Mouse (Mus musculus): ENCODE results near the gene Olfr64. TPM values are rescaled to one million over a fixed set of nuclear protein-coding genes. Genes with fewer than 3 reads are reported as not detected.
A peak's percentile ranks its signal among the peaks of the same experiment; 100 is the strongest.

Olfr64 gene
- polyA plus RNA-seq (2015; fragmentation: Nextera tagmentation; extraction: Ambion mirVana): not detected in 2 replicates

DNA sequence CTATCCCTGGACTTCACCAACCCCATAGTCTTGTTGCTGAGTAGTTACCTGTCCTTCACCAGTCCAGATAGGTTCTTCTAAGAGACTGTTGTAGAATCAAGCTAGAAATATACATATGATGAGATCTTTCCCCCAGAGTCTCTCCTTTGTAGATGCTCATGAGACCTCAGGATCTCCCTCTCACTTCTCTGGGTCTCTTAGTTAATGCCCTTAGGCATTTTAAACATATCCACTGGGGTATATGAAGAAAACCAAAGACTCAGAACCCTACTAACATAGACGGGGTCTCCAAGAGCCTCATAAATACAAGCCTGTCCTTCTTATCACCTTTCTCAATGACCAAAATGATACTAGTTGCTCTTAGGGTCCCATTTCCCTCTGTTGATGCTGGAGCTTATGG lies at the start of gene Olfr64:
Gene Olfr64, minus strand, starts transcription at position 101 of the 400 bp plus-strand sequence.
- Histone ChIP-seq H3K4me2 (no peak within 1 kb of the TSS), H3K27ac (no peak within 1 kb of the TSS), H3K9me3 (replicated peaks) (no peaks in the 10 kb centered on the region), H3K27me3 (no peaks in the 10 kb centered on the region), H3K4me1 (replicated peaks) (no peaks in the 10 kb centered on the region), H3K9ac (no peak within 1 kb of the TSS), H3K36me3 (no peaks in the 10 kb centered on the region), H3K4me3 (no peak within 1 kb of the TSS)
- ATAC-seq (replicated peaks; ENCODE audit: insufficient number of reproducible peaks, insufficient read depth, low FRiP score, low read depth): no peak
- 63% methylated on average over 1 of the region's 1 CpGs for WGBS

DNA sequence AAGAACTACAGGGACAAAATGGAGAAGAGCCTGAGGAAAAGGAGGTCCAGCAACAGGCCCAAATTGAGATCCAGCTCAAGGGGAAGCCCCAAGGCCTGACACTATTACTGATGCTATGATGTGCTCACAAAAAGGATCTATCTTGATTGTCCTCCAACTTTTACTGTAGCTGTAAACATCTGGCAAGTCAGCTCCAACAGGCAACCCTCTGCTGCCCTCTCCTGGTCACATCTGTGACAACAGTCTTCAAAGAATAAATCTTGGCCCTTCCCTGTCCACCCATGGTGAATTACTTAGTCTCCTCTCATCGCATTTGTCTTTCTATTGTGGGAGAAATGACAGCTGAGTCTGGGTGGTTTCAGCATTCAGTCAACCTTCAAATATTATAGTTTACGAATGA lies 48.4 kb upstream of the Olfr64 start:
- Histone ChIP-seq H3K36me3 (no peaks in the 10 kb centered on the region), H3K9ac (no peak overlapping the region), H3K9me3 (replicated peaks) (no peaks in the 10 kb centered on the region), H3K4me3 (no peak overlapping the region), H3K4me2 (no peak overlapping the region), H3K27me3 (no peaks in the 10 kb centered on the region), H3K27ac (no peak overlapping the region), H3K4me1 (replicated peaks) (no peaks in the 10 kb centered on the region)
- ATAC-seq (replicated peaks; ENCODE audit: insufficient number of reproducible peaks, insufficient read depth, low FRiP score, low read depth): no peak
- 21% methylated on average over 2 of the region's 2 CpGs for WGBS

DNA sequence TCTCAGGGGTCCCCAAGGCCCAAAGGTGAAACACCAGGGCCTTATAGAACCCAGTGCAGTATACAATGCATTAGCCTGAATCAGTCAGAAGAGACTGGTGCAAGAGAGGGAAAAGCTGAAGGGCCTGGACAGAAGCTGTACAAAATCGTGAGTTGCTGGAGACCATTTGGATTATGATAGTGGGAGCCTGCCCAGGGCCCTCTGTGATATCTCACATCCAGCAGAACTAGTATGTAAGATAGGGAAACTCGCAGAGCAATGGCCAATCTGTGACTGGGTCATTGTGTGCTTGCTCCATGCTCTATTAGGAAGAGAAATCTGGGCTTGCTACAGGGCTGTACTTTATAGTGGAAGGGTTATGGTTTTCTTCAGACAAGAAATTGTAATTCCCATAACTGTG lies 40.0 kb upstream of the Olfr64 start, which contains the start of gene Olfr632:
Gene Olfr632, plus strand, starts transcription at position 84 of the 400 bp plus-strand sequence.
- H3K4me3 ChIP-seq: no peak within 1 kb of the TSS
- ATAC-seq (replicated peaks; ENCODE audit: insufficient number of reproducible peaks, insufficient read depth, low FRiP score, low read depth): no peak

DNA sequence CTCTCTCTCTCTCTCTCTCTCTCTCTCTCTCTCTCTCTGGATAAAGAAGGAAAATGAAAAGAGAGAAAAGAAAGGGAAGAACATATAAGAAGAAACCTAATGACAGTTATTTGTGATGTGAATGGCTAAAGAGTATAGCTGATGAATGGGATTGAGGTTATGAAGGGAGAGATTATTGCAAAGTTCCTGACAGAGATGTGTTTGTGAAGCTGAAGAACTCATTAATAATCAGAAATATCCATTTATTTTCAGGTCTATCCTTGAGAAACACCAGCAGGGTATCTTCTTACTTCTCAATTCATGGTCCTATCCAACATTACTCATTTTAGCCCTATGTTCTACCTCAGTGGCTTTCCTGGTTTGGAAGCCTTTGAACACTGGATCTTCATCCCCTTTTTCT lies 34.2 kb upstream of the Olfr64 start, which contains the start of gene Olfr631:
Gene Olfr631, plus strand, starts transcription at position 301 of the 400 bp plus-strand sequence.
- no peak for ATAC-seq (replicated peaks; ENCODE audit: insufficient number of reproducible peaks, insufficient read depth, low FRiP score, low read depth)
- no peaks in the 10 kb centered on the region for H3K27me3 ChIP-seq
- no peak within 1 kb of the TSS for H3K9ac ChIP-seq
- no peaks in the 10 kb centered on the region for H3K9me3 ChIP-seq (replicated peaks)
- H3K4me2 ChIP-seq: no peak within 1 kb of the TSS
- no peak within 1 kb of the TSS for H3K4me3 ChIP-seq
- H3K36me3 ChIP-seq: no peaks in the 10 kb centered on the region
- H3K4me1 ChIP-seq (replicated peaks): no peaks in the 10 kb centered on the region
- no peak within 1 kb of the TSS for H3K27ac ChIP-seq

More for the DNA sequence above, 40.0 kb upstream of the Olfr64 start, which contains the start of gene Olfr632:
- Histone ChIP-seq H3K9me3 (replicated peaks) (no peaks in the 10 kb centered on the region), H3K4me1 (replicated peaks) (no peaks in the 10 kb centered on the region), H3K36me3 (no peaks in the 10 kb centered on the region), H3K4me2 (no peak within 1 kb of the TSS), H3K27me3 (no peaks in the 10 kb centered on the region), H3K27ac (no peak within 1 kb of the TSS), H3K9ac (no peak within 1 kb of the TSS)
- WGBS: 57% methylated on average over 2 of the region's 2 CpGs

DNA sequence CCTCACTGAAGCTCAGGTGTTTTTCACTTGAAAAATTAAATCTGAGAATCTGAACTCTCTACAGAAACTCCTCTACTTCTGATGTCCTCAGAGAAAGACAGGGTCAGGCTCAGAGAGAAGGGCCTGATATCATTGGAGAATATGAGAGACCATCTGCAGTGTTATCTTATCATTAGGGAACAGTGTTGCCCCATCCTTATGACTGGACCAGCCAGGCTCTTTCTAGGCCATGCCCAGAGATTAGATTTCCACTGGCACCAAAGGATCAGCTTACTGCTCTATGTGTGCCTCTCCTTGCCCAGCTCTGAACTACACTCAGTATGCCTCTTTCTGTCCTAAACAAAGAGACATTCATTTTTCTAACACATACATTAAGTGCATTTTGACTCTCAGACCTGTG lies 21.1 kb upstream of the Olfr64 start:
- no peaks in the 10 kb centered on the region for H3K9me3 ChIP-seq (replicated peaks)
- ATAC-seq (replicated peaks; ENCODE audit: insufficient number of reproducible peaks, insufficient read depth, low FRiP score, low read depth): no peak
- H3K27me3 ChIP-seq: no peaks in the 10 kb centered on the region
- no peaks in the 10 kb centered on the region for H3K36me3 ChIP-seq
- H3K9ac ChIP-seq: no peak overlapping the region
- H3K4me2 ChIP-seq: no peak overlapping the region
- H3K4me1 ChIP-seq (replicated peaks): no peaks in the 10 kb centered on the region
- no peak overlapping the region for H3K4me3 ChIP-seq
- H3K27ac ChIP-seq: no peak overlapping the region

DNA sequence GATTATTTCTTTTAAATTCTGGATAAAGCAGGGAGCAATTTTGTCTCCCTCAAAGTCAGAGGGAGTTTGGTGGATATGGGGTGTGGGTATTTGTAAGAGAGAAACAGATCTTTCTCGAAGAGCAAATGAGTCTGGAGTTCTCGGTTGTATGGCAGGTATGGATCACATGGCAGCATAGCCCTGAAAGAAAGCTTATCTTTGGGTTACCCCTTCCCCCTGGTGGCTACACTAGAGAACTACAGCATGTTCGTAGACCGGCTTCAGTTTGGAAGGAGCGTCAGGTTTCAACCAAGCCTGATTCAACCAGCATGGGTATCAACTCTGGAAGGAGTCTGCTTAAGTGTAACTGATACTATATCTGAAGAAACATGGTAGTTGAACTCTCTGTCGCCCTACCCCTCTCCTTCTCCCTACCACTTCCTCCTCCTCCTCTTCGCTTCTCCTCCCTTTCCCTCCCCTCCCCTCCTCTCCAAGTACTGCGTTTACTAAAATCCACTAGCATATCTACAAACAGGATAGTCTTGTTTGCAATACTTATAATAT lies 18.8 kb upstream of the Olfr64 start:
- Histone ChIP-seq H3K27ac (no peak overlapping the region), H3K4me3 (no peak overlapping the region), H3K9me3 (replicated peaks) (no peaks in the 10 kb centered on the region), H3K4me2 (no peak overlapping the region), H3K27me3 (no peaks in the 10 kb centered on the region), H3K4me1 (replicated peaks) (peaks cover 8% of the 10 kb centered on the region), H3K9ac (no peak overlapping the region), H3K36me3 (no peaks in the 10 kb centered on the region)
- WGBS: 39% methylated on average over 8 of the region's 8 CpGs
- ATAC-seq (replicated peaks; ENCODE audit: insufficient number of reproducible peaks, insufficient read depth, low FRiP score, low read depth): no peak

DNA sequence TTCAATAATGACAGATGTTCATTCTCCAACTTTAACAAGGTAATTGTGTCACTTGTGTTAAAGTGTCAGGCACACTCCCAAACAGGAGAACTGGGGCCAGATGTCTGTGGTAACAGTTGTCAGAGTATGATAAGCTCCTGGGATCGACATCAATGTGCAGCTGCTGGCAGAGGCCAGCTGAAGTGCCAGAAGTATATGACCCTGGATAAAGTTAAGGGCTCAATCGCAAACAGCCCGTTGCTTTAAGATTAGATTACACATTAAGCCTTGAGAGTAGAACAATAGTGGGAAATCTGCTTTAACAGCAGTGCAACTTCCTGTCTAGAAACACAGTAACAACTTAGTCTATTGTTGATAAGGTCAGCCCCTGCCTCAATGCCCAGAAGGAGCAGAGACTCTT lies 15.8 kb upstream of the Olfr64 start:
- peaks cover 8% of the 10 kb centered on the region for H3K4me1 ChIP-seq (replicated peaks)
- H3K9ac ChIP-seq: no peak overlapping the region
- no peaks in the 10 kb centered on the region for H3K27me3 ChIP-seq
- H3K4me3 ChIP-seq: no peak overlapping the region
- 6% methylated on average over 3 of the region's 3 CpGs for WGBS
- peak; percentile 80 for ATAC-seq (replicated peaks; ENCODE audit: insufficient number of reproducible peaks, insufficient read depth, low FRiP score, low read depth)
- no peak overlapping the region for H3K4me2 ChIP-seq
- H3K9me3 ChIP-seq (replicated peaks): no peaks in the 10 kb centered on the region
- no peak overlapping the region; the same call in 1 of the 2 replicates for H3K27ac ChIP-seq
- no peaks in the 10 kb centered on the region for H3K36me3 ChIP-seq

DNA sequence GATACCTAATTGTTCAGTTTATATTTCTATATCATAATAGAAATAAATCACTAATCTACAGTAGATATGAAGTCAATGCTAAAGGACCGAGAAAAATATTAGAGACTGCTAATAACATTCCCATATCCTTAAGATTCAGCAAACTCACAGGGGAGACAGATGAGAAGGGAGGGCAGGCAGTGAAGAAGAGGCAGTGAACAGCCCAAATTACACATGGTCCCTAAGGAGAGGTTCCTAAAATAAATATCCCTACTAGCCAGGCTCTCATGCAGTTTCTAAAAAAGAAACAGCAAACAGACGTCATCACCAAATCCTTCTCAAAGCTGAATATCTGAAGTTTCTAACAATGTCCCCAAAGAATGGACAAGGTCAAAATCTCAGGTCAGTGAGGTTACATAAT lies 8.9 kb upstream of the Olfr64 start, which contains the start of gene Olfr65:
Gene Olfr65, plus strand, starts transcription at position 301 of the 400 bp plus-strand sequence.
- H3K9ac ChIP-seq: no peak within 1 kb of the TSS
- WGBS: 59% methylated on average over 2 of the region's 2 CpGs
- H3K4me2 ChIP-seq: no peak within 1 kb of the TSS
- H3K4me3 ChIP-seq: no peak within 1 kb of the TSS
- H3K36me3 ChIP-seq: no peaks in the 10 kb centered on the region
- H3K4me1 ChIP-seq (replicated peaks): no peaks in the 10 kb centered on the region
- no peak within 1 kb of the TSS for H3K27ac ChIP-seq
- no peak for ATAC-seq (replicated peaks; ENCODE audit: insufficient number of reproducible peaks, insufficient read depth, low FRiP score, low read depth)
- H3K9me3 ChIP-seq (replicated peaks): no peaks in the 10 kb centered on the region
- no peaks in the 10 kb centered on the region for H3K27me3 ChIP-seq

DNA sequence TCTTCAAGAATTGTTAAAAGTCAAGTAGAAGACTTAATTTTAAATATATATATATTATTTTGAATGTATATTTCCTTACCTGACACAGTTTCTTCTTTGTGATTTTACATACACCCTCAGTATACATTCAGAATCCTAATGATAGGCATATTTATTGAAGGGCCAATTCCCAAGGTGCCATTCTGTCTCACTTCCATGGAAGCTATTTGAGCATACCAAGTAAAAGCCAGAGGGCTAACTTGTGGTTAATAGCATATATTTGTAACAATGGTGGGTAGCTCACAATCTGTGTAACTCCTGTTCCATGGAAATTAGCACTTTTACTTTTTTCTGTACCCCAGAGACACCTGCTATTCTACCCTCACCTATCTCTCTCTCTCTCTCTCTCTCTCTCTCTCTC lies 8.1 kb downstream of the Olfr64 start, which contains the start of gene Olfr66:
Gene Olfr66, minus strand, starts transcription at position 101 of the 400 bp plus-strand sequence.
- Histone ChIP-seq H3K27me3 (no peaks in the 10 kb centered on the region), H3K4me3 (no peak within 1 kb of the TSS)

DNA sequence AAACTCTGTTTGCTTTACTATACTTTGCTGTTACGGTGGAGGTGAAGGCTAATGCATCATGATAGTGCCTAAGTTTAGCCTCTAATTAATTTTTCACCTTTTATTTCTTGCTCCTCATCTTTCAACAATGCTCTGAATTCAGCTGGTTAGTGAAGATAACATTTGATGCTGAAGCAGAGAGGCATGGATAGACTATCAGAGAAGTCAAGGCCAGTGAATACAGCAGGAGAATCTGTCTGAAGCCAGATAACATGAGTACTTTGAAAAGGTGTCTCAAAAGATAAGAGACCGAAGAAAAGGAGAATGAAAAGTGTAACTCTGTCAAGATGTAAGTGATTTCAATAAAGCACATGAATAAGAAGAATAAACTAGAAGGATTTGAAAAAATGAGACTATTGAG lies 17.2 kb downstream of the Olfr64 start:
- Histone ChIP-seq H3K27ac (no peak overlapping the region), H3K4me2 (no peak overlapping the region), H3K36me3 (no peaks in the 10 kb centered on the region), H3K27me3 (no peaks in the 10 kb centered on the region), H3K4me1 (replicated peaks) (no peaks in the 10 kb centered on the region), H3K9ac (no peak overlapping the region), H3K4me3 (no peak overlapping the region), H3K9me3 (replicated peaks) (no peaks in the 10 kb centered on the region)
- 59% methylated on average over 2 of the region's 2 CpGs for WGBS
- ATAC-seq (replicated peaks; ENCODE audit: insufficient number of reproducible peaks, insufficient read depth, low FRiP score, low read depth): no peak

More for the DNA sequence above, 8.1 kb downstream of the Olfr64 start, which contains the start of gene Olfr66:
- Histone ChIP-seq H3K4me2 (no peak within 1 kb of the TSS), H3K9me3 (replicated peaks) (no peaks in the 10 kb centered on the region), H3K9ac (no peak within 1 kb of the TSS), H3K27ac (no peak within 1 kb of the TSS), H3K4me1 (replicated peaks) (no peaks in the 10 kb centered on the region), H3K36me3 (no peaks in the 10 kb centered on the region)
- no peak for ATAC-seq (replicated peaks; ENCODE audit: insufficient number of reproducible peaks, insufficient read depth, low FRiP score, low read depth)

DNA sequence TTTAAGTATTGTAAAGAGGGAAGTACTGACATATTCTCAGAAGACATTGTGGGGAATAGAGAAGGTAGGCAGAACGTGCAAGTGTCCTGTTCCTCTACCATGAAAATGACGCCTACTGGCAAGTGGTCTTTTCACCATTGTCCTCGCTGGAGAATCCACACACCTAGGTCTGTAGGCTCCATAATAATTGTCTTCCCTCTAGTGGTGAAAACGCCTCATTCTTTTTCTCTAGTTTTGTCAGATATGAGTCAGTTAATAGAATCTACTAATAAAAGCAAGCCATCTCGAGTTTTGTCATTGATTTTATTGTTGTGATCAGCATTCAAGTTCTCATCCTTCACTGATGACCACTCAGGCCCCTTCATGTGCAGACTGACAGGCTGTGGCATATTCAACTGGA lies 19.8 kb downstream of the Olfr64 start:
- Histone ChIP-seq H3K36me3 (no peaks in the 10 kb centered on the region), H3K27ac (no peak overlapping the region), H3K4me2 (no peak overlapping the region), H3K27me3 (no peaks in the 10 kb centered on the region), H3K9me3 (replicated peaks) (no peaks in the 10 kb centered on the region), H3K9ac (no peak overlapping the region), H3K4me1 (replicated peaks) (peaks cover 3% of the 10 kb centered on the region; the same call in 1 of the 2 replicates), H3K4me3 (no peak overlapping the region)
- 41% methylated on average over 5 of the region's 5 CpGs for WGBS
- ATAC-seq (replicated peaks; ENCODE audit: insufficient number of reproducible peaks, insufficient read depth, low FRiP score, low read depth): no peak

DNA sequence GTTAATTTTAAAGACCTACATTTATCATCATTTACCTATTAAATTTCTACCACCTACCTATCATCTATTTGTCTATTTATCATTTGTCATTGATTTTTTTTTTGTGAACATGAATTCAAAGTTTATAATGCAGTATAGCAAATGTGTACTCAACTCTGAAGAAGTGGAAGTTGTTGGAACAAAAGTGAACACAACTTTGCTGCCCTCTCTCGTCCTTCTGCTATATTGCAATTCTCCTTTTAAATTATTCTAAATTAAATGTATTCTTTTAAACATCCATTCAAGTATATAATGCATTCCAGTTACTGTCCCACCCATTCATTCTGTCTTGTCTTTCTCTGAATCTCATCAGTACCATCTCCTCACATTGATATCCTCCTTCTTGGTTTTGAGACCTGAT lies 21.2 kb downstream of the Olfr64 start:
- H3K4me1 ChIP-seq (replicated peaks): peaks cover 3% of the 10 kb centered on the region; the same call in 1 of the 2 replicates
- H3K4me3 ChIP-seq: no peak overlapping the region
- H3K27ac ChIP-seq: no peak overlapping the region
- 4% methylated on average over 1 of the region's 1 CpGs for WGBS
- H3K4me2 ChIP-seq: no peak overlapping the region
- H3K9me3 ChIP-seq (replicated peaks): no peaks in the 10 kb centered on the region
- H3K27me3 ChIP-seq: no peaks in the 10 kb centered on the region
- H3K36me3 ChIP-seq: no peaks in the 10 kb centered on the region
- H3K9ac ChIP-seq: no peak overlapping the region
- no peak for ATAC-seq (replicated peaks; ENCODE audit: insufficient number of reproducible peaks, insufficient read depth, low FRiP score, low read depth)

Data from heart, embryonic 15.5 days (tissue).